Comparison of ENCODE assay signal across 36 mouse cellular contexts in the genomic region with DNA sequence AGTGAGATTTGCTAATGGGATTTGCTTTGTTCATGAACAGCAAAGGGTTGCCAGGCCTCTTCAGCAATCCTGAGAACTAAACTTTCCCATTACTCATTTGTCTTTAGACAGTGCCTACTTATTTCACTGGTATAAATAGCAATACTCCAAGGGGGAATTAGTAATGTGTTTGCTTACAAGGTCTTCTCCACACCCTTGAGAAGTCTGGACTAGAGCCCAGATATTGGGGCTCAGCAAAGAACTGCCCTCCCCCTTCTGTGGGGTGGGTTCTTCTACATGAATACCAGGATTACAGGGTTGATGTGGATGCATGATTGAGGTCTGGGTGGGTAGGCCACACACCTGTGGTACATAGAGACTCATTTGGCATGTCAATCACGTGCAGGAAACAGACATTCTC. TPM values are rescaled to one million over a fixed set of nuclear protein-coding genes. Genes with fewer than 3 reads are reported as not detected.
DNase-seq lines count a peak whose midpoint lies in the region; ATAC-seq and TF ChIP-seq lines count a peak whose summit lies in the region.
"Had no signal": no experiment of that assay in that cellular context is flagged by ENCODE, and none has a peak within 500 bp of the region (broad histone marks: within the 10 kb centered on the region; RNA-seq: fewer than 3 reads in every experiment).

No protein-coding gene starts in this region.

- H3K4me1 ChIP-seq in embryonic facial prominence, embryonic 13.5 days: no peaks in the 10 kb centered on the region
- no peaks in the 10 kb centered on the region for H3K4me1 ChIP-seq in embryonic facial prominence, embryonic 10.5 days
- H3K4me1 ChIP-seq in lung, postnatal 0 days (ENCODE audit: insufficient read depth, low read depth, low read length): 0 out of 2 replicates have a peak, but pooled peaks cover 3% of the 10 kb centered on the region
- no peaks in the 10 kb centered on the region for H3K4me1 ChIP-seq in stomach, embryonic 16.5 days (ENCODE audit: control insufficient read depth, insufficient read depth, low read length)
- H3K4me1 ChIP-seq: forebrain, embryonic 10.5 days; liver, embryonic 12.5 days; midbrain, embryonic 15.5 days had no signal

- H3K9me3 ChIP-seq in embryonic facial prominence, embryonic 13.5 days: no peaks in the 10 kb centered on the region
- no peaks in the 10 kb centered on the region for H3K9me3 ChIP-seq in embryonic facial prominence, embryonic 10.5 days
- H3K9me3 ChIP-seq in lung, postnatal 0 days (ENCODE audit: low read length): no peaks in the 10 kb centered on the region
- no peaks in the 10 kb centered on the region for H3K9me3 ChIP-seq in stomach, embryonic 16.5 days (replicated peaks; ENCODE audit: control insufficient read depth, low read length)
- H3K9me3 ChIP-seq: forebrain, embryonic 10.5 days; heart, embryonic 13.5 days; liver, embryonic 12.5 days; midbrain, embryonic 10.5 days; midbrain, embryonic 15.5 days had no signal

- no peak overlapping the region for H3K4me3 ChIP-seq in embryonic facial prominence, embryonic 13.5 days
- H3K4me3 ChIP-seq in embryonic facial prominence, embryonic 10.5 days: no peak overlapping the region
- no peak overlapping the region for H3K4me3 ChIP-seq in lung, postnatal 0 days (ENCODE audit: low read depth, low read length)
- H3K4me3 ChIP-seq in stomach, embryonic 16.5 days (replicated peaks; ENCODE audit: low read length): no peak overlapping the region
- H3K4me3 ChIP-seq: forebrain, embryonic 10.5 days; heart, embryonic 13.5 days; liver, embryonic 12.5 days; midbrain, embryonic 10.5 days; midbrain, embryonic 15.5 days had no signal

- ATAC-seq in embryonic facial prominence, embryonic 13.5 days (ENCODE audit: insufficient number of reproducible peaks, insufficient read depth, low FRiP score, low TSS enrichment, low read depth): no peak
- no peak for ATAC-seq in lung, postnatal 0 days
- ATAC-seq in stomach, embryonic 16.5 days (ENCODE audit: insufficient read depth, low FRiP score): peak; percentile 78; the same call in 1 of the 2 replicates
- ATAC-seq: intestine, postnatal 0 days; liver, embryonic 12.5 days; liver, postnatal 0 days; midbrain, embryonic 15.5 days had no signal

- 0 out of 2 replicates have a peak overlapping the region, but pooled peaks have one; percentile 40 for H3K27ac ChIP-seq in embryonic facial prominence, embryonic 13.5 days
- no peak overlapping the region for H3K27ac ChIP-seq in embryonic facial prominence, embryonic 10.5 days (replicated peaks)
- H3K27ac ChIP-seq in lung, postnatal 0 days (ENCODE audit: low read length): no peak overlapping the region
- H3K27ac ChIP-seq in stomach, embryonic 16.5 days (ENCODE audit: low read length): peak overlapping the region; percentile 87; the same call in 1 of the 2 replicates
- H3K27ac ChIP-seq: forebrain, embryonic 10.5 days; heart, embryonic 13.5 days; hindbrain, embryonic 14.5 days; liver, embryonic 12.5 days; midbrain, embryonic 10.5 days; midbrain, embryonic 15.5 days had no signal

- no peak overlapping the region for H3K9ac ChIP-seq in embryonic facial prominence, embryonic 13.5 days
- no peak overlapping the region for H3K9ac ChIP-seq in lung, postnatal 0 days (replicated peaks; ENCODE audit: low read depth)
- no peak overlapping the region for H3K9ac ChIP-seq in stomach, embryonic 16.5 days (ENCODE audit: low read length)
- H3K9ac ChIP-seq: heart, embryonic 13.5 days; hindbrain, embryonic 14.5 days; liver, embryonic 12.5 days; liver, postnatal 0 days; midbrain, embryonic 15.5 days had no signal

- H3K36me3 ChIP-seq in embryonic facial prominence, embryonic 13.5 days: no peaks in the 10 kb centered on the region
- H3K36me3 ChIP-seq in embryonic facial prominence, embryonic 10.5 days (replicated peaks): no peaks in the 10 kb centered on the region
- H3K36me3 ChIP-seq in lung, postnatal 0 days (ENCODE audit: insufficient read depth, low read length): no peaks in the 10 kb centered on the region
- H3K36me3 ChIP-seq in stomach, embryonic 16.5 days (ENCODE audit: control insufficient read depth, insufficient read depth, low read length): no peaks in the 10 kb centered on the region
- H3K36me3 ChIP-seq: forebrain, embryonic 10.5 days; heart, embryonic 13.5 days; liver, embryonic 12.5 days; midbrain, embryonic 10.5 days; midbrain, embryonic 15.5 days had no signal

- DNase-seq in embryonic facial prominence, embryonic 10.5 days (ENCODE audit: low spot score): no peak
- peak; percentile 51 for DNase-seq in lung, postnatal 0 days (ENCODE audit: low spot score)
- DNase-seq in lung, postnatal 10 days: no peak
- peak; percentile 20 for DNase-seq in fibroblast of lung, adult 2 months (ENCODE audit: low read depth)
- DNase-seq in ovary, postnatal 36 days (ENCODE audit: low spot score): no peak
- no peak for DNase-seq in gastrocnemius, adult 8-10 months (ENCODE audit: low spot score in 2 of 2)
- DNase-seq: adrenal gland, postnatal 10 days; cerebellum, adult 11-12 months; cerebellum, postnatal 10 days; heart, postnatal 10 days; kidney, postnatal 14 days; left cerebral cortex, postnatal 4 days; liver, postnatal 0 days; right cerebral cortex, postnatal 4 days; thymus, adult 18-20 months; thymus, postnatal 25 days had no signal

- no peaks in the 10 kb centered on the region for H3K27me3 ChIP-seq in embryonic facial prominence, embryonic 13.5 days
- H3K27me3 ChIP-seq in embryonic facial prominence, embryonic 10.5 days (replicated peaks; ENCODE audit: low read depth, poor library complexity, severe bottlenecking): no peaks in the 10 kb centered on the region
- no peaks in the 10 kb centered on the region for H3K27me3 ChIP-seq in lung, postnatal 0 days (replicated peaks; ENCODE audit: insufficient read depth, low read length)
- H3K27me3 ChIP-seq in stomach, embryonic 16.5 days (ENCODE audit: control insufficient read depth, insufficient read depth, low read length): no peaks in the 10 kb centered on the region
- H3K27me3 ChIP-seq: heart, embryonic 13.5 days; liver, embryonic 12.5 days; midbrain, embryonic 15.5 days had no signal

- TF ChIP-seq CTCF in lung, postnatal 0 days (IDR thresholded peaks at IDR 0.05): no peak

- H3K4me2 ChIP-seq in embryonic facial prominence, embryonic 13.5 days: no peak overlapping the region
- H3K4me2 ChIP-seq in lung, postnatal 0 days (replicated peaks; ENCODE audit: low read depth, low read length): no peak overlapping the region
- H3K4me2 ChIP-seq in stomach, embryonic 16.5 days (ENCODE audit: low read depth, low read length): no peak overlapping the region
- H3K4me2 ChIP-seq: heart, embryonic 13.5 days; hindbrain, embryonic 14.5 days; liver, embryonic 12.5 days; midbrain, embryonic 15.5 days had no signal

- no peak for TF ChIP-seq EP300 in lung, postnatal 0 days (IDR thresholded peaks at IDR 0.05)

- WGBS in embryonic facial prominence, embryonic 13.5 days: 44% methylated on average over 1 of the region's 1 CpGs
- WGBS in embryonic facial prominence, embryonic 10.5 days: 64% methylated on average over 1 of the region's 1 CpGs
- 28% methylated on average over 1 of the region's 1 CpGs for WGBS in lung, postnatal 0 days
- WGBS in stomach, embryonic 16.5 days: 41% methylated on average over 1 of the region's 1 CpGs

RNA-seq across cellular contexts. Expression of a gene that starts 14.2 kb away (rescaled TPM):
- polyA plus RNA-seq in embryonic facial prominence, embryonic 13.5 days (2015; fragmentation: Nextera tagmentation; extraction: Ambion mirVana): 0.36 and 0.70 TPM in 2 replicates
- polyA plus RNA-seq in embryonic facial prominence, embryonic 10.5 days (2016; fragmentation: Nextera tagmentation; extraction: Ambion mirVana): not detected in 2 replicates
- polyA plus RNA-seq in lung, postnatal 0 days (2015; fragmentation: Nextera tagmentation; extraction: Ambion mirVana): not detected in 2 replicates
- polyA plus RNA-seq in stomach, embryonic 16.5 days (2015; fragmentation: Nextera tagmentation; extraction: Ambion mirVana): 0.24 and 0.40 TPM in 2 replicates
- total RNA-seq in gastrocnemius, adult 8-10 months (2022): not detected
- total RNA-seq: adrenal gland, postnatal 10 days; CH12.LX; common myeloid progenitor, adult 5-6 weeks; ES-E14; gastrocnemius, postnatal 4 days; heart, adult 8-10 months; heart, postnatal 10 days; hematopoietic stem cell, adult 5-6 weeks; layer of hippocampus, adult 18-20 months; layer of hippocampus, postnatal 14 days; left cerebral cortex, postnatal 4 days; neutrophil, adult 5-6 weeks had no signal
- polyA plus RNA-seq: C2C12; forebrain, embryonic 10.5 days; heart, embryonic 13.5 days; hindbrain, embryonic 14.5 days; intestine, postnatal 0 days; kidney, embryonic 14.5 days; liver, embryonic 12.5 days; liver, postnatal 0 days; midbrain, embryonic 10.5 days; midbrain, embryonic 15.5 days had no signal

RNA-seq across cellular contexts. Expression of a gene that starts 22.2 kb away (rescaled TPM):
- polyA plus RNA-seq in embryonic facial prominence, embryonic 13.5 days (2015; fragmentation: Nextera tagmentation; extraction: Ambion mirVana): 1.5 and 2.4 TPM in 2 replicates
- polyA plus RNA-seq in embryonic facial prominence, embryonic 10.5 days (2016; fragmentation: Nextera tagmentation; extraction: Ambion mirVana): not detected in 2 replicates
- not detected in 2 replicates for polyA plus RNA-seq in lung, postnatal 0 days (2015; fragmentation: Nextera tagmentation; extraction: Ambion mirVana)
- 0.76 and 1.5 TPM in 2 replicates for polyA plus RNA-seq in stomach, embryonic 16.5 days (2015; fragmentation: Nextera tagmentation; extraction: Ambion mirVana)
- total RNA-seq in gastrocnemius, adult 8-10 months (2022): not detected
- total RNA-seq: adrenal gland, postnatal 10 days; CH12.LX; common myeloid progenitor, adult 5-6 weeks; ES-E14; heart, adult 8-10 months; heart, postnatal 10 days; hematopoietic stem cell, adult 5-6 weeks; layer of hippocampus, adult 18-20 months; layer of hippocampus, postnatal 14 days; left cerebral cortex, postnatal 4 days; neutrophil, adult 5-6 weeks had no signal
- polyA plus RNA-seq: C2C12; forebrain, embryonic 10.5 days; heart, embryonic 13.5 days; hindbrain, embryonic 14.5 days; kidney, embryonic 14.5 days; liver, embryonic 12.5 days; liver, postnatal 0 days; midbrain, embryonic 10.5 days; midbrain, embryonic 15.5 days had no signal

RNA-seq across cellular contexts. Expression of a gene that starts 23.5 kb away (rescaled TPM):
- polyA plus RNA-seq in embryonic facial prominence, embryonic 13.5 days (2015; fragmentation: Nextera tagmentation; extraction: Ambion mirVana): not detected in 2 replicates
- not detected in 2 replicates for polyA plus RNA-seq in embryonic facial prominence, embryonic 10.5 days (2016; fragmentation: Nextera tagmentation; extraction: Ambion mirVana)
- not detected in 2 replicates for polyA plus RNA-seq in lung, postnatal 0 days (2015; fragmentation: Nextera tagmentation; extraction: Ambion mirVana)
- polyA plus RNA-seq in stomach, embryonic 16.5 days (2015; fragmentation: Nextera tagmentation; extraction: Ambion mirVana): 0.74 and 0.81 TPM in 2 replicates
- total RNA-seq in gastrocnemius, adult 8-10 months (2022): not detected
- total RNA-seq: adrenal gland, postnatal 10 days; CH12.LX; common myeloid progenitor, adult 5-6 weeks; ES-E14; gastrocnemius, postnatal 4 days; heart, adult 8-10 months; heart, postnatal 10 days; hematopoietic stem cell, adult 5-6 weeks; layer of hippocampus, adult 18-20 months; layer of hippocampus, postnatal 14 days; left cerebral cortex, postnatal 4 days; neutrophil, adult 5-6 weeks had no signal
- polyA plus RNA-seq: C2C12; forebrain, embryonic 10.5 days; heart, embryonic 13.5 days; hindbrain, embryonic 14.5 days; kidney, embryonic 14.5 days; liver, embryonic 12.5 days; liver, postnatal 0 days; midbrain, embryonic 10.5 days; midbrain, embryonic 15.5 days had no signal

RNA-seq across cellular contexts. Expression of a gene that starts 31.6 kb away (rescaled TPM):
- polyA plus RNA-seq in embryonic facial prominence, embryonic 13.5 days (2015; fragmentation: Nextera tagmentation; extraction: Ambion mirVana): 0.15 TPM in 1 of 2 replicates, not detected in the other
- 0.09 TPM in 1 of 2 replicates, not detected in the other for polyA plus RNA-seq in embryonic facial prominence, embryonic 10.5 days (2016; fragmentation: Nextera tagmentation; extraction: Ambion mirVana)
- 0.11 TPM in 1 of 2 replicates, not detected in the other for polyA plus RNA-seq in lung, postnatal 0 days (2015; fragmentation: Nextera tagmentation; extraction: Ambion mirVana)
- 0.44 and 0.75 TPM in 2 replicates for polyA plus RNA-seq in stomach, embryonic 16.5 days (2015; fragmentation: Nextera tagmentation; extraction: Ambion mirVana)
- not detected for total RNA-seq in gastrocnemius, adult 8-10 months (2022)
- total RNA-seq: CH12.LX; common myeloid progenitor, adult 5-6 weeks; gastrocnemius, postnatal 4 days; heart, adult 8-10 months; heart, postnatal 10 days; hematopoietic stem cell, adult 5-6 weeks; layer of hippocampus, adult 18-20 months; layer of hippocampus, postnatal 14 days; left cerebral cortex, postnatal 4 days; neutrophil, adult 5-6 weeks had no signal
- polyA plus RNA-seq: forebrain, embryonic 10.5 days; heart, embryonic 13.5 days; hindbrain, embryonic 14.5 days; liver, embryonic 12.5 days; liver, postnatal 0 days; midbrain, embryonic 10.5 days; midbrain, embryonic 15.5 days had no signal

RNA-seq across cellular contexts. Expression of a gene that starts 32.5 kb away (rescaled TPM):
- not detected in 2 replicates for polyA plus RNA-seq in embryonic facial prominence, embryonic 13.5 days (2015; fragmentation: Nextera tagmentation; extraction: Ambion mirVana)
- not detected in 2 replicates for polyA plus RNA-seq in embryonic facial prominence, embryonic 10.5 days (2016; fragmentation: Nextera tagmentation; extraction: Ambion mirVana)
- 0.11 and 0.18 TPM in 2 replicates for polyA plus RNA-seq in lung, postnatal 0 days (2015; fragmentation: Nextera tagmentation; extraction: Ambion mirVana)
- 3.2 and 4.2 TPM in 2 replicates for polyA plus RNA-seq in stomach, embryonic 16.5 days (2015; fragmentation: Nextera tagmentation; extraction: Ambion mirVana)
- total RNA-seq in gastrocnemius, adult 8-10 months (2022): not detected
- total RNA-seq: adrenal gland, postnatal 10 days; CH12.LX; common myeloid progenitor, adult 5-6 weeks; ES-E14; gastrocnemius, postnatal 4 days; heart, adult 8-10 months; heart, postnatal 10 days; hematopoietic stem cell, adult 5-6 weeks; layer of hippocampus, adult 18-20 months; layer of hippocampus, postnatal 14 days; left cerebral cortex, postnatal 4 days; neutrophil, adult 5-6 weeks had no signal
- polyA plus RNA-seq: C2C12; forebrain, embryonic 10.5 days; heart, embryonic 13.5 days; hindbrain, embryonic 14.5 days; intestine, postnatal 0 days; kidney, embryonic 14.5 days; liver, embryonic 12.5 days; liver, postnatal 0 days; midbrain, embryonic 10.5 days; midbrain, embryonic 15.5 days had no signal

Comparison
In these comparisons a context has a peak if more than half of its experiments do, and no peak if none do; other contexts are left out.
1. H3K27ac ChIP-seq: peak in embryonic facial prominence, embryonic 13.5 days (single experiment) and stomach, embryonic 16.5 days (single experiment); none in embryonic facial prominence, embryonic 10.5 days (single experiment) and lung, postnatal 0 days (single experiment).
2. DNase-seq: peak in lung, postnatal 0 days (single experiment) and fibroblast of lung, adult 2 months (single experiment); none in embryonic facial prominence, embryonic 10.5 days (single experiment), lung, postnatal 10 days (single experiment), ovary, postnatal 36 days (single experiment) and gastrocnemius, adult 8-10 months (0 of 2).